Mouse (Mus musculus): Measurements from ENCODE around the gene Sec14l5.

Sec14l5 gene

DNA sequence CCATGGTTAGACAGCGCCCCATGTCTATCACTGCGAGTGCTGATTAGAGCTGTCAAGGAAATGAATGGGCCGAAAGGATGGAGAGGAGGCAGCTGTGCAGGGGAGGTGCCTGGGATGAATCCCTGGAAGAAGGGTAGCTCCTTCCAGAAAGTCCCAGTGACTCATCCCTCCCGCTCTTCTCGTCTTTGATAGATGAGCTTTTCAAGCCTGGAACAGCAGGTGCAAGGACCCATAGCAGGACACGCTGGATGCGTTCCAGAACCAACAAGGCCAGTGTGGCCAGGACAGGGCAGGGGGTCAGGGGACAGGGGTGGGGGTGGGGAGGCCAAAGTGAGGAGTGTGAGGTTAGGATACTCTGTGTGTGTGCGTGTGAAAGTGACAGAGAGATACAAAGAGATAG is 12.3 kb downstream of the Sec14l5 start:
- H3K27me3 ChIP-seq (ENCODE audit: insufficient read depth, low read length): peaks cover 14% of the 10 kb centered on the region; the same call in 1 of the 2 replicates
- no peaks in the 10 kb centered on the region for H3K9me3 ChIP-seq (ENCODE audit: low read length)
- TF ChIP-seq CTCF (conservative IDR thresholded peaks at IDR 0.05; ENCODE audit: low read length) (no peak), NANOG (IDR thresholded peaks at IDR 0.05; ENCODE audit: borderline replicate concordance, low read length) (no peak), POU5F1 (IDR thresholded peaks at IDR 0.05; ENCODE audit: borderline replicate concordance, low read length) (no peak)
- peaks cover 26% of the 10 kb centered on the region for H3K4me1 ChIP-seq (replicated peaks; ENCODE audit: low read depth, low read length)
- H3K4me3 ChIP-seq (replicated peaks; ENCODE audit: low read length): no peak overlapping the region
- H3K36me3 ChIP-seq (ENCODE audit: insufficient read depth, low read length): no peaks in the 10 kb centered on the region

DNA sequence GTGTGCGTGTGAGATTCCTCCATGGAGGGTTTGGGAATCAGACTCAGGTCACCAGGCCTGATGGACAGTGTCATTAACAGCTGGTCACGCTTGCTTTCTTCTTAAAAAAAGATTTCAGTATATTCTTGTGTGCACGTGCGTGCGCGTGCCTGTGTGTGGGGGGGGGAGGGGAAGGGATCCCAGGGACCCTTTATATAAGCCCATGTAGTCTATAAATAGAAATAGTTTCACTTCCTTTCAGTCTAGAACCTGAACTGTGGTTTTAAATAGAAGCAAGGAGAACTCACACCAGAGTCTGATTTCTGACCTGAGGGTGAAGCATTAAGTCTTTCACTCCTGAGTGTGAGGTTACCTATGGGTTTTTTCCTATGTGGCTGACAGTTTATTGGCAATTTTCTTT is 17.4 kb downstream of the Sec14l5 start:
- Histone ChIP-seq H3K27me3 (ENCODE audit: insufficient read depth, low read length) (peaks cover 14% of the 10 kb centered on the region; the same call in 1 of the 2 replicates), H3K36me3 (ENCODE audit: insufficient read depth, low read length) (no peaks in the 10 kb centered on the region), H3K9me3 (ENCODE audit: low read length) (no peaks in the 10 kb centered on the region), H3K4me1 (replicated peaks; ENCODE audit: low read depth, low read length) (peaks cover 28% of the 10 kb centered on the region; the same call in 1 of the 2 replicates), H3K4me3 (replicated peaks; ENCODE audit: low read length) (no peak overlapping the region)
- TF ChIP-seq CTCF (conservative IDR thresholded peaks at IDR 0.05; ENCODE audit: low read length): no peak

DNA sequence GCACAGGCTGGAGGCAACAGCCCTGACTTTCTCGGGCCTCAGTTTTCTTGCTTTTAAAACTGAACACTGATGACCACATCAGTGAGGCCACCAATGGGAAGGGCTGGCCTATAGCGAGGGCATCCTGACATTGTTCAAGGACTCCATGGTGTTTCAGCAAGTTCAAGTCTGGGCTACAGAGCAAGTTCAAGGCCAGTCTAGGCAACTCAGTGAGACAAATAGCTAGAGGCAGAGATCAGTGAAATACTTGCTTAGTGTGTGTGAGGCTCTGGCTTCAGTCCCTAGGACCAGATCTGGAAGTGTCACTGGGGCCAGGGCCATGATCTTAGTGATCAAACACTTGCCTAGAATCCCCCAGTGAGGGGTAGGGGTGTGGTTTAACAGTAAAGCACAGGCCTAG is 21.1 kb downstream of the Sec14l5 start:
- Histone ChIP-seq H3K36me3 (ENCODE audit: insufficient read depth, low read length) (no peaks in the 10 kb centered on the region), H3K9me3 (ENCODE audit: low read length) (no peaks in the 10 kb centered on the region), H3K4me3 (replicated peaks; ENCODE audit: low read length) (no peak overlapping the region), H3K27me3 (ENCODE audit: insufficient read depth, low read length) (no peaks in the 10 kb centered on the region), H3K4me1 (replicated peaks; ENCODE audit: low read depth, low read length) (peaks cover 23% of the 10 kb centered on the region; the same call in 1 of the 2 replicates)
- no peak for TF ChIP-seq POU5F1 (IDR thresholded peaks at IDR 0.05; ENCODE audit: borderline replicate concordance, low read length)
- TF ChIP-seq CTCF (conservative IDR thresholded peaks at IDR 0.05; ENCODE audit: low read length): no peak
- TF ChIP-seq NANOG (IDR thresholded peaks at IDR 0.05; ENCODE audit: borderline replicate concordance, low read length): no peak

DNA sequence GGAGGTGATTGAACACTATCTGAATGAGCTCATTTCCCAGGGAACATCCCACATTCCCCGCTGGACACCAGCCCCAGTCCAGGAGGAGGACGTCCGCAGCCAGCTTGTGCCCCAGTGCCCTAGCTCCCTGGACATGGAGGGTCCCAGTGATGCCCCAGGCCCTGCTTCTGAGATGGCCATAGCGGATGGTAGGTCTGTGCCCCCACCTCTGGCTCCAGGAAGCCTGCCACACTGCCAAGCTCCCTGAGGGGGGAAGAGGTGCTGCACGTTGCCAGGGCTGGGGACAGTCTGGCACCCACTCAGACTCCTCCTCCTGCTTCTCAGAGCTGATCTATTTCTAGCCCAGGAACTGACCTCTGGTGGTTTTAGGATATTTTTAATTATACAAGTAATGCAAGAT is 21.9 kb downstream of the Sec14l5 start:
- peaks cover 23% of the 10 kb centered on the region; the same call in 1 of the 2 replicates for H3K4me1 ChIP-seq (replicated peaks; ENCODE audit: low read depth, low read length)
- no peaks in the 10 kb centered on the region for H3K36me3 ChIP-seq (ENCODE audit: insufficient read depth, low read length)
- no peak overlapping the region for H3K4me3 ChIP-seq (replicated peaks; ENCODE audit: low read length)
- no peaks in the 10 kb centered on the region for H3K27me3 ChIP-seq (ENCODE audit: insufficient read depth, low read length)
- TF ChIP-seq POU5F1 (IDR thresholded peaks at IDR 0.05; ENCODE audit: borderline replicate concordance, low read length): no peak
- TF ChIP-seq CTCF (conservative IDR thresholded peaks at IDR 0.05; ENCODE audit: low read length): no peak
- TF ChIP-seq NANOG (IDR thresholded peaks at IDR 0.05; ENCODE audit: borderline replicate concordance, low read length): no peak
- 0 out of 2 replicates have a peak, but pooled peaks cover 3% of the 10 kb centered on the region for H3K9me3 ChIP-seq (ENCODE audit: low read length)

DNA sequence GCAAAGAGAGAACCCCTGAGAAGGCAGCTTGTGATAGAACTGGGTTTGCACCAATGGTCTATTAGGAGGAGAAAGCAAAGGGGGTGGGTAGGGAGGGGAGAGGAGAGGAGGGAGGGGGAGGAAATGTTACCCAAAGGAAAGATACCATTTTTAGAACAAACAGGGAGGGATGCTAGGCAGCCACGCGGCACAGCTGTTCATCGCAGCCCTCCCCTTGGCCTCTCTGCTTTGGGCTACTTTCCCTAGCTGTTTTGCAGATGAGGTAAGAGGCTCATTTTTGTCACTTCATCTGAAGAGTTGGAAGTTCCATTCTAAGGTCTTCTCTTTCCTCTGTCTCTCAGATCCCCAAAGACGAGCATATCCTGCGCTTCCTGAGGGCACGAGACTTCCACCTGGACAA is 25.7 kb downstream of the Sec14l5 start:
- no peaks in the 10 kb centered on the region for H3K27me3 ChIP-seq (ENCODE audit: insufficient read depth, low read length)
- TF ChIP-seq CTCF (conservative IDR thresholded peaks at IDR 0.05; ENCODE audit: low read length) (no peak), POU5F1 (IDR thresholded peaks at IDR 0.05; ENCODE audit: borderline replicate concordance, low read length) (no peak), NANOG (IDR thresholded peaks at IDR 0.05; ENCODE audit: borderline replicate concordance, low read length) (no peak)

DNA sequence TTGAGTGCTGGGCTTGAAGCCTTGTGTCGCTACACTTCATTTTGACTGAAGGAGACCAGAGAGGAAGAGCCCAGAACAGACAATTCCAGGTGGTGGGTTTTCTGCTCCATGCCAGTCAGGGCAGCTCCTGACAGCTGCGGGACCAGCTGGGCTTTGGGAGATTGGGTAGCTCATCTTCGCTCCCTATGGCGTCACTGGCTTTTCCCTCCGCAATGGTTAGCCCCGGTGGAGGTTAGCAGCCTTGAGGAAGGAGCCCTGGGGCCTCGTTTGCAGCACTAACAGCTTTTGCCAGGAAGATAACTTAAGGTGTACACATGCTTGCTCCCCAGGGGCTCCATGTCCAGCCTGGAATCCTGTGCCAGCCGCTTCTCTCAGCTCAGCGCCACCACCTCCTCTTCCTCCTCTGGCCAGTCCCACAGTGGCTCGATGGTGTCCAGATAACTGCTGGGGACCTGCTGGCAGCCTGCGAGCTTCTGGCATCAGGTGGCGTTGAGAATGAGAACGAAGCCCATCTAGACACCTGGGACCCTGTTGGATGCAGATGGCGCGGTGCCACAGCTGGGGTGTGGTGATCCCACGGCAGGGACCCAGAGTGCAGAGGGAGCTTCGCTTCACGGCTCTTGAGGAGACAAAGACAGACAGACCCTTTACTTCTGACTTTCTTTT is 36.5 kb downstream of the Sec14l5 start:
- TF ChIP-seq CTCF (conservative IDR thresholded peaks at IDR 0.05; ENCODE audit: low read length): no peak
- TF ChIP-seq NANOG (IDR thresholded peaks at IDR 0.05; ENCODE audit: borderline replicate concordance, low read length): no peak
- no peak for TF ChIP-seq POU5F1 (IDR thresholded peaks at IDR 0.05; ENCODE audit: borderline replicate concordance, low read length)
- no peak overlapping the region for H3K4me3 ChIP-seq (replicated peaks; ENCODE audit: low read length)
- no peaks in the 10 kb centered on the region for H3K36me3 ChIP-seq (ENCODE audit: insufficient read depth, low read length)
- H3K27me3 ChIP-seq (ENCODE audit: insufficient read depth, low read length): peaks cover 20% of the 10 kb centered on the region
- peaks cover 21% of the 10 kb centered on the region for H3K4me1 ChIP-seq (replicated peaks; ENCODE audit: low read depth, low read length)
- H3K9me3 ChIP-seq (ENCODE audit: low read length): no peaks in the 10 kb centered on the region

More for the DNA sequence above, 25.7 kb downstream of the Sec14l5 start:
- Histone ChIP-seq H3K4me1 (replicated peaks; ENCODE audit: low read depth, low read length) (peaks cover 25% of the 10 kb centered on the region), H3K4me3 (replicated peaks; ENCODE audit: low read length) (no peak overlapping the region), H3K9me3 (ENCODE audit: low read length) (0 out of 2 replicates have a peak, but pooled peaks cover 3% of the 10 kb centered on the region), H3K36me3 (ENCODE audit: insufficient read depth, low read length) (no peaks in the 10 kb centered on the region)

DNA sequence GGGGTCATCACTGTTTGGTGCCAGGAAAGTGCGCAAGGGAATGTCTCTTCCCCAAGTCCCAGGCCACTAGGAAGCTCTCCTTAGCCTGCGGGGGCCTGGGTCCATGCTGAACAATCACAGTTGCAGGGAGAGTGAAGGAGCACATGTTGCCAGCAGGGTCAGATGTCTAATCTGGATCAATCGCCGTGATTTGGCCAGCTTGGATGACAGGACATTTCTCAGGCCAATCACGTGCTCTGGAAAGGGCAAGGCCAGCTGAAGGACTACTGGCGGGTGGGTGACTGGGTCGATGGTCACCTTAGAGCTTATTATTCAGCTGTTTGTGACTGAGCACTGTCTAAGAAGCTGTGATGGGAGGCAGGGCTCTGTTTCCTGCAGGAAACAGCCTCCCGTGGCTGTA is 37.2 kb downstream of the Sec14l5 start:
- Histone ChIP-seq H3K36me3 (ENCODE audit: insufficient read depth, low read length) (no peaks in the 10 kb centered on the region), H3K27me3 (ENCODE audit: insufficient read depth, low read length) (peaks cover 19% of the 10 kb centered on the region), H3K4me3 (replicated peaks; ENCODE audit: low read length) (peak overlapping the region; percentile 45), H3K4me1 (replicated peaks; ENCODE audit: low read depth, low read length) (peaks cover 21% of the 10 kb centered on the region), H3K9me3 (ENCODE audit: low read length) (no peaks in the 10 kb centered on the region)
- no peak for TF ChIP-seq POU5F1 (IDR thresholded peaks at IDR 0.05; ENCODE audit: borderline replicate concordance, low read length)
- no peak for TF ChIP-seq CTCF (conservative IDR thresholded peaks at IDR 0.05; ENCODE audit: low read length)
- no peak for TF ChIP-seq NANOG (IDR thresholded peaks at IDR 0.05; ENCODE audit: borderline replicate concordance, low read length)

DNA sequence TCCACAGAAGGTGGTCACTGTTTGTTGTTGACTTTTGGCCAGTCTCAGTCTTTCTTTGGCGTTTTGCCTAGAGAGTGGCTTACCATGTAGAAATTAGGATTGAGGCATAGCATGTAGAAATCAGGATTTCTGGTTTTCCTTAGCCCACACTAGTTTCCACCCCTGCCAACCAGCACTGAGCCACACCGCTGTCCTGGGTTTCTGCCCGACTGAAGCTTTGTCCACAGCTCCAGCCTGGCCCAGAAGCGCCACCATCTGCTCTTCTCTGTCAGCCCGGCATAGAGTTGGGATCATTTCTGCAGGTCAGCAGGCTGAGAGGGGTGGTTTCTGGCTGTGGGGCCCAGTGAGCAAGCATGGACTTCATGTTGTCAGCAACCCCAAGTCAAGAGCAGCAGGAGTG is 38.0 kb downstream of the Sec14l5 start:
- Histone ChIP-seq H3K9me3 (ENCODE audit: low read length) (no peaks in the 10 kb centered on the region), H3K4me1 (replicated peaks; ENCODE audit: low read depth, low read length) (peaks cover 21% of the 10 kb centered on the region), H3K4me3 (replicated peaks; ENCODE audit: low read length) (no peak overlapping the region), H3K27me3 (ENCODE audit: insufficient read depth, low read length) (peaks cover 22% of the 10 kb centered on the region), H3K36me3 (ENCODE audit: insufficient read depth, low read length) (no peaks in the 10 kb centered on the region)
- TF ChIP-seq POU5F1 (IDR thresholded peaks at IDR 0.05; ENCODE audit: borderline replicate concordance, low read length) (no peak), CTCF (conservative IDR thresholded peaks at IDR 0.05; ENCODE audit: low read length) (no peak), NANOG (IDR thresholded peaks at IDR 0.05; ENCODE audit: borderline replicate concordance, low read length) (no peak)

DNA sequence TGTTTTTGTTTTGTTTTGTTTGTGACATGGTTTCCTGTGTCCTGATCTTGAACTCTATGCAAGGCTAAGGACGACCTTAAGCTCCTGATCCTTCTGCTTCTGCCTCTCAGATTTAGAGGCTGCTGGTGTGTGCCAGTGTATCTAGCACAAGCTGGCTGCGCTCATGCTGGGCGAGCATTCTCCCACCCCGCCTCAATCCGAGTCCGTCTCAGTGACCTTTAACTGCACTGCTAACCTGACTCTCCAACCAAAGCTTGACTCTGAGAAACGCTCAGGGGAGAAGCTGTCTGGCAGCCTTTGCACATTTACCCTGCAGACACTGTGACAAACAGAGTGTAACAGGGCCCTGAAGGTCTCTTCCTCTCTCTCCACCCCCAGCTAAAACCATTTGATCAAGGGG is 38.8 kb downstream of the Sec14l5 start:
- Histone ChIP-seq H3K4me3 (replicated peaks; ENCODE audit: low read length) (no peak overlapping the region), H3K4me1 (replicated peaks; ENCODE audit: low read depth, low read length) (peaks cover 21% of the 10 kb centered on the region), H3K27me3 (ENCODE audit: insufficient read depth, low read length) (peaks cover 27% of the 10 kb centered on the region), H3K36me3 (ENCODE audit: insufficient read depth, low read length) (no peaks in the 10 kb centered on the region), H3K9me3 (ENCODE audit: low read length) (no peaks in the 10 kb centered on the region)
- no peak for TF ChIP-seq POU5F1 (IDR thresholded peaks at IDR 0.05; ENCODE audit: borderline replicate concordance, low read length)
- TF ChIP-seq NANOG (IDR thresholded peaks at IDR 0.05; ENCODE audit: borderline replicate concordance, low read length): no peak
- TF ChIP-seq CTCF (conservative IDR thresholded peaks at IDR 0.05; ENCODE audit: low read length): no peak
